Mouse (Mus musculus) Patski (cell line): ENCODE data around the gene Ifnb1. TPM values are rescaled to one million over a fixed set of nuclear protein-coding genes. Genes with fewer than 3 reads are reported as not detected.

Experiments
- ATAC-seq: fragments of 100-300 bp; one replicate; pipeline ENCODE4 v1.8.0; 2021
- CTCF ChIA-PET: fragments of 350-600 bp; sonication (Branson Sonifier 250); formaldehyde crosslinking; loops from one replicate; lab custom pipeline; 2022; ENCODE audit warnings: inconsistent platforms; lab: Charles Lee
- POLR2A ChIA-PET: fragments of 350-600 bp; sonication (Branson Sonifier 250); formaldehyde crosslinking; loops from one replicate; lab custom pipeline; 2022; ENCODE audit warnings: antibody characterized with exemption, inconsistent platforms; lab: Charles Lee
- DNase-seq: peaks from one replicate; pipeline ENCODE4 v3.0.0-alpha.2; 2011; ENCODE audit warnings: low read depth, low spot score
- H3K27me3 ChIP-seq: fragments of 371-371 bp; one replicate; pipeline ENCODE4 v1.5.1; 2021
- CTCF ChIP-seq: fragments of 100-300 bp; IDR thresholded peaks from one replicate; pipeline ENCODE4 v1.5.1; 2021
- in situ Hi-C: fragments of 300-500 bp; cut with MboI; formaldehyde crosslinking; loops from 3 replicates; pipeline ENCODE4 v1.11.1; 2018; ENCODE audit warnings: low pct_unique_long_range_greater_than_20kb, mixed read lengths
- polyA plus RNA-seq: library from polyadenylated mRNA; unstranded; gene quantifications from one replicate; pipeline ENCODE4 v1.2.3, GENCODE M21; 2021

The Ifnb1 gene
- polyA plus RNA-seq, 1 experiment from 2014 or later = not detected

DNA sequence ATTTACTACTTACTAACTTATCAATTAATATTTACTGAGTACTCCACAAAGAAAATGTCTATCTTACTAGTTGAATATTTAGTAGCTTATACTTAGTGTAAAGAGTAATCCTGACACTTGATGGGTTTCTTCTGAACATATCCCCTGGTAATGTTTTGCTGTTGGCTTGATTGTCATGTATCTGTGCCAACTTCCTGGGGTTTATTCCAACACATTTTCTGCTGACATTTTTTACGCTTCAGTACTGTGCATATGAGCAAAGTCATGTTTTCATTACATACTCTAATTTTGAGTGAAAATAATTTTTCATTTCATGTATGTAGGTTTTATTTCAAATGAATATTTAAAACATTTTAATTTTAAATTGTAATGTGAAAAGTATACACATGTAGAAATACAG, 12.3 kb upstream of the Ifnb1 start:
- DNase-seq (no peak), ATAC-seq (no peak)
- in situ Hi-C loops = no loop called here
- CTCF ChIA-PET = interaction anchor here (1.4 to 1.8 kb wide), 2 partner anchors 11 to 12 kb away, joined by 3 to 7 read pairs; no protein-coding TSS in a partner anchor
- no peak for TF ChIP-seq CTCF
- POLR2A ChIA-PET = no interaction called here
- no peaks in the 10 kb centered on the region for H3K27me3 ChIP-seq

DNA sequence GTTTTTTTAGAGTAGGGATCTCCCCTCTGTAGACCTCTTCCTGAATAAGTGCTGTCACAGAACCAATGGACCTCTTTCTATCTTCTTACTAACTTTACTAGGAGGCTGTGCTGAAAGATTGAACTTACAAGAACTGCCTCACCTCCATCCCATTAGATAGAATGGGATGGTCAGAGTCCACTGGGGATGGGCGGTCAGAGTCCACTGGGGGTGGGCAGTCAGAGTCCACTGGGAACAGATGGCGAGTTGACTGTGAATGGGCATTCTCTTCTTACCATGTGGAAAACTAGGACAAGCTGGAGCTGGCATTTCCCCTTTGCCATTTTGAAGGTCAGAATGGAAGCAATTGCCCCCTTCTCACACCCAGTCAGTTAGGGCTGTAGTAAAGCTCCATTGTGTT, 10.9 kb upstream of the Ifnb1 start:
- no peaks in the 10 kb centered on the region for H3K27me3 ChIP-seq
- ATAC-seq = no peak

DNA sequence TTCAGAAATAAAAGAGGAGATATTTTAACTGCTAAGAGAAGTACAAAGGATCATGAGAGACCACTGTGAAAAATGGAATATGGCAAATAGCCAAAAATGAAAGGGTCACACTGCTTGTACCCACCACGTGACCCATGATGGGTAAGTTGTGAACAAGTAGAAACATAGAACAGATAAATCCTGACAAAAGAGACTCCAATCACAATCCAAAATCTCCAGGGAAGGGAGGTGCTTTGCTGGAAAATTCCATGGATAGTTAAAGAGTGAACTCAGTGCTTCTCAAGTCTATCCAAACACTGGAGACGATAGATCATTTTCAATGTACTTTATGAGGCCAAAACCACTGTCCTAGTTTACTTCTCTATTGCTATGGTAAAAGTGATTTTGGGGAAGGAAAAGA, 8.3 kb upstream of the Ifnb1 start:
- peak; percentile 74 for ATAC-seq
- no peak for DNase-seq
- CTCF ChIA-PET = interaction anchor here (0.7 to 2.3 kb wide), 2 partner anchors 8 to 12 kb away, joined by 4 to 7 read pairs; partner anchors contain the start of gene Ifnb1
- in situ Hi-C loops = no loop called here
- POLR2A ChIA-PET = no interaction called here
- TF ChIP-seq CTCF = no peak
- H3K27me3 ChIP-seq = no peaks in the 10 kb centered on the region

More for the DNA sequence above, 10.9 kb upstream of the Ifnb1 start:
- CTCF ChIA-PET = interaction anchor here (1.1 to 1.8 kb wide), 2 partner anchors 10 kb away, joined by 3 to 7 read pairs; no protein-coding TSS in a partner anchor
- TF ChIP-seq CTCF = no peak
- no peak for DNase-seq
- in situ Hi-C loops = no loop called here
- POLR2A ChIA-PET = no interaction called here

DNA sequence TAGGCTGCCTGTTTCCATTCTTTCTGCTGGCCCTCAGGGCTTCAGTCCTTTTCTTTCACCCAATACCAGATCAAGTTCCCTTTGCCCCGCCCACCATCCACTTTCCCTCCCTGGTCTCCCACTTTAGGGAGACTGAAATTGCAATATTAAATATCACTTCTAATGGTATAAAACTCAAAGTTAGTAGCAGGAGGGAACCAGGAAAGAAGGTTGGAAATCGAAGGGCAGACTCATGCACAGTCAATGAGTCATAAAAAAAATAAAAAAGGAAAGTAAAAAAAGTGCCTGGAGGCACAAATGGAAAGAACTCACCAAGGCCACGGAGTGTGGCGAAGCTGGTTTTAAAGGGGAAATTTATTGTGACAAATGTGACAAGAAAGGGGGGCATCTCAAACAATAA, 7.7 kb upstream of the Ifnb1 start:
- no peak for TF ChIP-seq CTCF
- ATAC-seq (no peak), DNase-seq (no peak)
- ChIA-PET CTCF (interaction anchor here (2.3 kb wide), 1 partner anchor 13 kb away, joined by 7 read pairs; no protein-coding TSS in a partner anchor), POLR2A (no interaction called here)
- in situ Hi-C loops = no loop called here
- H3K27me3 ChIP-seq = no peaks in the 10 kb centered on the region

DNA sequence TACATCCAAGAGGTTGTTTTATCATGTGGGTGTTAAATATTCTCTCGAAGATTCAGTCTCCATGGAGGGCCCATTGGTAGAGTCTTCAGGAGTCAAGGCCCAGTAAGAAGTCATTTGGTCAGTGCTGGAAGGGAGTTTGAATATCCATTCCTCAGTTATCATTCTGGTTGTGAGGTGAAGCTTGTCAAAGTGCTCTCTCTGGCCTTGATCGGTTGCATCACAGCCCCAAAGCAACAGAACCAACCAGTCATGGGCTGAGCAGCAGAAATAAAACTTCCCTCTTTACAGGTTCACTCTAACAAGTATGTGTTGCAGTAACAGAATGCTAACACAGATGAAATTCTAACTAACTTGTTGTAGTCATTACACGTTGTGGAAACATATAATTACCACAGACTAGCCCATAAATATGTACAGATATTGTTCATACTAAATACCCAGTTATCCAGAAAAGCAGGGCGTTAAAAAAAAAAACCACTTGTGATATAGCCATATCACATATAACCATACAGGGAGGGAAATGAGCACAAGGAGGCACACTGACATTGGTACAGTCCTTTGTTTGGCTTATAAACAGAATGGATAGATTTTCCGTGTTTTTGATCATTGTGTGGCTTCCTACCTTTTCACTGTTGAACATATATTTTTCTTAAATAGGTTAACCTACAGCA, 3.9 kb upstream of the Ifnb1 start:
- no peak for TF ChIP-seq CTCF
- ChIA-PET CTCF (interaction anchor here (0.7 to 1.5 kb wide), 4 partner anchors 12 to 23 kb away, joined by 3 to 4 read pairs (median 4); no protein-coding TSS in a partner anchor), POLR2A (no interaction called here)
- DNase-seq = no peak
- H3K27me3 ChIP-seq = no peaks in the 10 kb centered on the region
- no peak for ATAC-seq
- in situ Hi-C loops = no loop called here

DNA sequence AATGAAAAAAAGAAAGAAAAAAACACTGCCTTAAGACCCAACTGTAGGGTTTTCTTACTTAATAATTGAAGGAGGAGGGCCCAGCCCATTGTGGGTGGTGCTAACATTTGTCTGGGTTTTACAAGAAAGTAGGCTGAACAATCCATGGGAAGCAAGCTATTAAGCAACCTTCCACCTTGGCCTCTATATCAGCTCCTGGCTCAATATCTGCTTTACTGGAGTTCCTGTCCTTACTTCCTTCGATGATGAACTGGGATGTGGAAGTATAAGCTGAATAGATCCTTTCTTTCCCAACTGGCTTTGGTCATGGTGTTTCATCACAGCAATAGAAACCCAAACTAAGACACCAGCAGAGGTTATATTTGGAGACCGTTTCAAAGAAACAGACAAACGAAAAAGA, 2.8 kb upstream of the Ifnb1 start:
- in situ Hi-C loops = no loop called here
- TF ChIP-seq CTCF = no peak
- no peak for DNase-seq
- ChIA-PET CTCF (interaction anchor here (1.1 kb wide), 2 partner anchors 12 to 18 kb away, joined by 4 read pairs; no protein-coding TSS in a partner anchor), POLR2A (no interaction called here)
- H3K27me3 ChIP-seq = no peaks in the 10 kb centered on the region
- ATAC-seq = no peak

DNA sequence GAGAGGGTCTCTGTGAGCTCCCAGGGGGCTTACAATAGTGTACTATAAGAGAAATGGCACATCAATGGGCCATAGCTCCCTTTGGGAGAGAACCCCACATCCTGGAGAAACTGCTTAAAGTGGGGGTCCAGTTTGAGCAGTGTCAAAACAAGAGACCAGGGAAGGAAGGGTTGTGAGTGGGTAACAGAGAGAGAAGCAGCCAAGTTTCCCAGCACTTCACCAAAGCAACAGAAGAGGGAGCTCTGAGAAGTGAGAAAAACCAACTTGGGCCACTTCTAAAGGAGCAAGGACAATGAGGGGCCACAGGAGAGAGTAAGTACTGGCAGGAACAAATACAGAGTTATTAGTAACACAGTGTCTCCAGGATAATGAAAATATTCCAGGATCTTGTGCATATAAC, 667 bp upstream of the Ifnb1 start:
- in situ Hi-C loops = loop anchor here (5.0 kb wide), 1 partner anchor 736 kb away; no protein-coding TSS in a partner anchor

DNA sequence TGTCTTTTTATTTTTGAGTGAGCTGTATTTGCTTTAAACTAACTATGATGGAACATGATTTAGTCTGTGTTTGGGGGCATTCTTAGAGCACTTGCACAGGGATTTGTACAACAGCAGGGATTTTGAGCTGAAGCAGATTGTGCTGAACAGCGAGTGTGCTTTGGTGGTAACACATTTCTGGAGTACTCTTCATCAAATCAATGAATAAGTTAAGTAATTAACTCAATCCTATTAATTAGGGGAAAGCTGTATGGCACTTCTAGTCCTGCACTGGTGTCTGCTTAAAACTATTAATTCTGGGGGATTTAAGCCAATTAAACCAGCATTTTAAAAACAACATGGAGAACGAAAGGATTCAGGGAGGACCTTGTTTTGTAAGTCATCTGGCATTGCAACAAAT, 4.6 kb downstream of the Ifnb1 start:
- DNase-seq (no peak), ATAC-seq (no peak)
- POLR2A ChIA-PET = no interaction called here
- CTCF ChIA-PET = no interaction called here
- TF ChIP-seq CTCF = no peak
- in situ Hi-C loops = no loop called here
- no peaks in the 10 kb centered on the region for H3K27me3 ChIP-seq

More for the DNA sequence above, 667 bp upstream of the Ifnb1 start:
- ATAC-seq (no peak), DNase-seq (no peak)
- no peaks in the 10 kb centered on the region for H3K27me3 ChIP-seq
- peak; percentile 70 for TF ChIP-seq CTCF
- CTCF ChIA-PET = interaction anchor here (0.8 to 2.5 kb wide), 12 partner anchors 8 to 110 kb away, joined by 3 to 27 read pairs (median 6); no protein-coding TSS in a partner anchor
- POLR2A ChIA-PET = no interaction called here

DNA sequence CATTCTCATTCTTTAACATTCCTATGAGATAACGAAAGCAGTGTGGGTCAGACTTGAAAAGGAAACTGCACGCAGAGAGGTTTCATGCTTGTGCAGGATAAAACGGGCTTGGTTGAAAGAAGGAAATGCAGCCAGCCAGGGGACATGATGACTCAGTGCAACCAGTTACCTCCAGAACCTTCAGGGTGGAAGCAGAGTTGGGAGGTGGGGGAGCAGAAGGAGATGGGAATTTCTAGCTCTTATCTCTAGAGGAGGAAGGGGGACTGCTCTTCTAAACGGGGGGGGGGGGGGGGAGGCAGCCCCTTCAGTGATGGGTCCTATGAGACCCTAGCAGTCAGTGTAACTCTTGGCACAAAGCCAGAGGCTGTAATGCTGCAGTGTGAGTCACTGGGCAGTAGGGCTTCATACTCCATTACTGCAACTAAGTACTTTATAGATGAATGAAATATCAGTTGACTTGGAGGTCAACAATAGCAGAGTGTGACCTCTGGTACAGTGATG, 6.8 kb downstream of the Ifnb1 start:
- peak; percentile 95 for ATAC-seq
- in situ Hi-C loops = no loop called here
- DNase-seq = peak; percentile 84
- ChIA-PET CTCF (interaction anchor here (0.9 to 2.2 kb wide), 6 partner anchors 7 to 119 kb away, joined by 3 to 9 read pairs (median 3); partner anchors contain the start of gene Ifnb1), POLR2A (no interaction called here)
- TF ChIP-seq CTCF = no peak
- H3K27me3 ChIP-seq = no peaks in the 10 kb centered on the region

DNA sequence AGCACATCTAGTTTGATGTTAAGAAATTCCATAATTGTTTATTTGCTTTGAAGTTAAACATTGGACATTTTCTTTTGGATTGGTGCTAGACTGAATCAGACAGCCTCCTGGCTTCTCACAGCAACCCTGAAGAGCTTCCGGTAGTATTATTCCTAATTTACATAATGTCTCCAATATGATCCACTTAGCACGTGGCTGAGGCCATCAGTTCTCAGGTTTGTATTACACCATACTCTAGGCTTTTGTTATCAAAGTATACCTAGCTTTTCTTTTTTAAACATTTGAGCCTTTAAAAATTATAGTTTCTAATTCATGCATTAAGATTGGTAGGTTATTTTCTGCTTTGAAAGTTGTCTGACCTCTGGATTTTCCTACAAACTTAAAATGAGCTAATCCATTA, 7.3 kb downstream of the Ifnb1 start:
- DNase-seq (no peak), ATAC-seq (peak; percentile 46)
- in situ Hi-C loops = no loop called here
- CTCF ChIA-PET = interaction anchor here (0.9 to 2.2 kb wide), 6 partner anchors 8 to 119 kb away, joined by 3 to 9 read pairs (median 3); partner anchors contain the start of gene Ifnb1
- TF ChIP-seq CTCF = no peak
- POLR2A ChIA-PET = no interaction called here
- no peaks in the 10 kb centered on the region for H3K27me3 ChIP-seq

DNA sequence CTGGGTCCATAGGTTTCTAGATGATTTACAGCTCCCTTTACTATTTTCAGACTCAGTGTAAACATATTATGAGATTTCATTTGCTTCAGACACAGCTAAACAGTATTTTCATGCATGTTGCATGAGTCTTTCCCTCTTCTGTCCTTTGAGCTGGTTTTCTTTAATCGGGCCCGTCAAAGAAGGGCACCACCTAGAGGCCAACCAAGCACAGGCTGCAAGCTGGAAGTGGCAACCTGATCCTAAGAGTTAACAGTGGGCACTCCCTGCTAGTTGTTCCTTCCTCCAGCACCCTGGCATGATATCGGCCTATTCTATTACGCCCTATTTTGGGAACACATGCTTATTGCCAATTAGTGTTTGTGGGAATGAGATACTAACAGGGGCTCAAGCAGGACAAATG, 8.2 kb downstream of the Ifnb1 start:
- CTCF ChIA-PET = interaction anchor here (0.6 to 2.2 kb wide), 17 partner anchors 9 to 157 kb away, joined by 3 to 9 read pairs (median 4); partner anchors contain the start of gene Ifnb1
- POLR2A ChIA-PET = no interaction called here
- TF ChIP-seq CTCF = peak; percentile 89
- DNase-seq (no peak), ATAC-seq (peak; percentile 33)
- H3K27me3 ChIP-seq = no peaks in the 10 kb centered on the region
- in situ Hi-C loops = no loop called here
